ENCODE assay signal across 19 mouse cellular contexts in genomic region chr4:8431032-8431332, GRCm38 (mm10).
DNase-seq lines count a peak whose midpoint lies in the region; ATAC-seq and TF ChIP-seq lines count a peak whose summit lies in the region.
"Had no signal": no experiment of that assay in that cellular context is flagged by ENCODE, and none has a peak within 500 bp of the region (broad histone marks: within the 10 kb centered on the region; RNA-seq: fewer than 3 reads in every experiment).

No protein-coding gene starts in this region.

- H3K9ac ChIP-seq in kidney, embryonic 15.5 days: no peak overlapping the region
- no peak overlapping the region for H3K9ac ChIP-seq in CH12.LX (ENCODE audit: insufficient read depth, low read depth)
- H3K9ac ChIP-seq in embryonic facial prominence, embryonic 11.5 days (replicated peaks; ENCODE audit: low read length): no peak overlapping the region
- H3K9ac ChIP-seq: forebrain, embryonic 13.5 days; forebrain, postnatal 0 days; heart, embryonic 15.5 days; hindbrain, embryonic 14.5 days had no signal

- no peaks in the 10 kb centered on the region for H3K4me1 ChIP-seq in kidney, embryonic 15.5 days
- H3K4me1 ChIP-seq in CH12.LX (ENCODE audit: control insufficient read depth in 1 of 2, insufficient read depth in 2 of 2): peaks cover 9 to 38% of the 10 kb centered on the region in 2 experiments
- H3K4me1 ChIP-seq in embryonic facial prominence, embryonic 11.5 days (ENCODE audit: control insufficient read depth, insufficient read depth, low read length): no peaks in the 10 kb centered on the region

- peak; percentile 63 for TF ChIP-seq EP300 in CH12.LX (IDR thresholded peaks at IDR 0.05; ENCODE audit: low read length)

- H3K4me2 ChIP-seq in kidney, embryonic 15.5 days: no peak overlapping the region
- 0 out of 2 replicates have a peak overlapping the region, but pooled peaks have one; percentile 36 for H3K4me2 ChIP-seq in CH12.LX (ENCODE audit: insufficient read depth, low read depth, poor library complexity, severe bottlenecking)
- H3K4me2 ChIP-seq in embryonic facial prominence, embryonic 11.5 days (ENCODE audit: low read depth, low read length): no peak overlapping the region
- H3K4me2 ChIP-seq: forebrain, embryonic 13.5 days; heart, embryonic 11.5 days; heart, embryonic 15.5 days; hindbrain, embryonic 14.5 days had no signal

- TF ChIP-seq RAD21 in CH12.LX (IDR thresholded peaks at IDR 0.05; ENCODE audit: low read depth, low read length): no peak

- H3K4me3 ChIP-seq in kidney, embryonic 15.5 days (replicated peaks): no peak overlapping the region
- no peak overlapping the region for H3K4me3 ChIP-seq in CH12.LX (replicated peaks in 1 of 3; ENCODE audit: low read depth in 2 of 3, low read length in 2 of 3, poor library complexity in 1 of 3)
- no peak overlapping the region for H3K4me3 ChIP-seq in embryonic facial prominence, embryonic 11.5 days (ENCODE audit: low read depth, low read length)
- H3K4me3 ChIP-seq: forebrain, embryonic 13.5 days; gastrocnemius, adult 2 months; heart, adult 2 months; heart, embryonic 15.5 days had no signal

- no peak overlapping the region for H3K27ac ChIP-seq in kidney, embryonic 15.5 days
- H3K27ac ChIP-seq in CH12.LX (ENCODE audit: insufficient read depth, low read depth): no peak overlapping the region
- no peak overlapping the region for H3K27ac ChIP-seq in embryonic facial prominence, embryonic 11.5 days (replicated peaks; ENCODE audit: low read depth, low read length)
- H3K27ac ChIP-seq: forebrain, embryonic 13.5 days; gastrocnemius, adult 2 months; heart, adult 2 months; heart, embryonic 15.5 days; hindbrain, embryonic 14.5 days had no signal

- TF ChIP-seq POLR2A in CH12.LX (IDR thresholded peaks at IDR 0.05; ENCODE audit: low read depth, low read length): no peak

- H3K79me2 ChIP-seq in CH12.LX (replicated peaks; ENCODE audit: control insufficient read depth, extremely low read depth, insufficient read depth, poor library complexity, severe bottlenecking): no peaks in the 10 kb centered on the region

- no peaks in the 10 kb centered on the region for H3K27me3 ChIP-seq in kidney, embryonic 15.5 days
- no peaks in the 10 kb centered on the region for H3K27me3 ChIP-seq in CH12.LX (replicated peaks)
- no peaks in the 10 kb centered on the region for H3K27me3 ChIP-seq in embryonic facial prominence, embryonic 11.5 days (ENCODE audit: control insufficient read depth, insufficient read depth, low read length)
- H3K27me3 ChIP-seq: forebrain, embryonic 13.5 days; heart, embryonic 15.5 days had no signal

- 21% methylated on average over 1 of the region's 1 CpGs for WGBS in kidney, embryonic 15.5 days
- WGBS in embryonic facial prominence, embryonic 11.5 days: 38% methylated on average over 1 of the region's 1 CpGs

- TF ChIP-seq CTCF in CH12.LX (conservative IDR thresholded peaks at IDR 0.05 in 1 of 2, IDR thresholded peaks at IDR 0.05 in 1 of 2; ENCODE audit: low read depth in 2 of 2, low read length in 2 of 2): no peak

- ATAC-seq in kidney, embryonic 15.5 days (replicated peaks; ENCODE audit: low FRiP score): 0 out of 2 replicates have a peak, but pooled peaks have one; percentile 33
- ATAC-seq in embryonic facial prominence, embryonic 11.5 days (replicated peaks; ENCODE audit: insufficient number of reproducible peaks, low FRiP score, low TSS enrichment, low read depth): no peak
- ATAC-seq: intestine, embryonic 16.5 days had no signal

- no peak for DNase-seq in kidney, postnatal 25 days
- peak; percentile 53 for DNase-seq in CH12.LX (ENCODE audit: extremely low read depth)
- peak; percentile 24 for DNase-seq in embryonic facial prominence, embryonic 11.5 days (ENCODE audit: low spot score)
- DNase-seq in adrenal gland, adult 18-20 months (ENCODE audit: low spot score in 2 of 2): no peak
- DNase-seq in spleen, postnatal 36 days (ENCODE audit: low spot score in 2 of 2): no peak
- DNase-seq: adrenal gland, adult 2 months; adrenal gland, postnatal 25 days; cerebellum, adult 2 months; forebrain, postnatal 0 days; gastrocnemius, adult 2 months; gastrocnemius, postnatal 25 days; heart, adult 2 months; heart, postnatal 14 days had no signal

- no peaks in the 10 kb centered on the region for H3K36me3 ChIP-seq in kidney, embryonic 15.5 days
- no peaks in the 10 kb centered on the region for H3K36me3 ChIP-seq in CH12.LX (replicated peaks in 1 of 2; ENCODE audit: control insufficient read depth in 1 of 2, insufficient read depth in 1 of 2, low read length in 1 of 2)
- no peaks in the 10 kb centered on the region for H3K36me3 ChIP-seq in embryonic facial prominence, embryonic 11.5 days (replicated peaks; ENCODE audit: control insufficient read depth, insufficient read depth, low read depth, low read length)
- H3K36me3 ChIP-seq: heart, embryonic 15.5 days had no signal

- H3K9me3 ChIP-seq in kidney, embryonic 15.5 days (replicated peaks): no peaks in the 10 kb centered on the region
- no peaks in the 10 kb centered on the region for H3K9me3 ChIP-seq in CH12.LX (replicated peaks; ENCODE audit: low read length)
- H3K9me3 ChIP-seq in embryonic facial prominence, embryonic 11.5 days (replicated peaks; ENCODE audit: control insufficient read depth, low read length): no peaks in the 10 kb centered on the region
- H3K9me3 ChIP-seq: forebrain, embryonic 13.5 days; heart, embryonic 15.5 days had no signal

- dilution Hi-C loops in CH12.LX (cut with MboI; ENCODE audit: extremely low pct_ligation_motif_present, extremely low pct_unique_long_range_greater_than_20kb, low sequenced_read_pairs): no loop called here

- in situ Hi-C loops in CH12.LX (cut with MboI; ENCODE audit: low pct_ligation_motif_present, low pct_unique_long_range_greater_than_20kb, low sequenced_read_pairs): no loop called here

TF ChIP-seq in CH12.LX, 34 proteins besides CTCF, POLR2A, EP300 and RAD21:
- no peak for TF ChIP-seq MYC (IDR thresholded peaks at IDR 0.05; ENCODE audit: low read depth, low read length)
- no peak for TF ChIP-seq ZNF384 (IDR thresholded peaks at IDR 0.05; ENCODE audit: low read depth, low read length)
- no peak for TF ChIP-seq CHD2 (IDR thresholded peaks at IDR 0.05; ENCODE audit: low read length)
- no peak for TF ChIP-seq E2F4 (IDR thresholded peaks at IDR 0.05; ENCODE audit: insufficient replicate concordance, low read depth, low read length)
- no peak for TF ChIP-seq ZMIZ1 (IDR thresholded peaks at IDR 0.05; ENCODE audit: low read depth, low read length)
- no peak for TF ChIP-seq MXI1 (IDR thresholded peaks at IDR 0.05; ENCODE audit: low read depth, low read length)
- no peak for TF ChIP-seq NELFE (IDR thresholded peaks at IDR 0.05; ENCODE audit: low read depth, low read length)
- TF ChIP-seq ETS1 (conservative IDR thresholded peaks at IDR 0.05; ENCODE audit: low read depth, low read length): 0 out of 2 replicates have a peak, but pooled peaks have one; percentile 29
- TF ChIP-seq MAX (IDR thresholded peaks at IDR 0.05; ENCODE audit: low read length): no peak
- TF ChIP-seq MAFK (IDR thresholded peaks at IDR 0.05; ENCODE audit: insufficient replicate concordance, low read length): peak; percentile 99
- TF ChIP-seq TCF12 (IDR thresholded peaks at IDR 0.05; ENCODE audit: low read depth, low read length): no peak
- TF ChIP-seq RCOR1 (conservative IDR thresholded peaks at IDR 0.05; ENCODE audit: low read depth, low read length): no peak
- no peak for TF ChIP-seq TBP (conservative IDR thresholded peaks at IDR 0.05; ENCODE audit: low read depth, low read length)
- no peak for TF ChIP-seq UBTF (IDR thresholded peaks at IDR 0.05; ENCODE audit: low read depth, low read length)
- TF ChIP-seq PAX5 (IDR thresholded peaks at IDR 0.05; ENCODE audit: low read length): no peak
- peak; percentile 79; the same call in 1 of the 2 replicates for TF ChIP-seq IRF4 (IDR thresholded peaks at IDR 0.05; ENCODE audit: low read depth, low read length)

Comparison
In these comparisons a context has a peak if more than half of its experiments do, and no peak if none do; other contexts are left out.
1. DNase-seq: peak in CH12.LX (single experiment) and embryonic facial prominence, embryonic 11.5 days (single experiment); none in kidney, postnatal 25 days (0 of 2), adrenal gland, adult 18-20 months (0 of 2) and spleen, postnatal 36 days (0 of 2).